Mouse (Mus musculus): ENCODE results near the gene Rin1.

DNA sequence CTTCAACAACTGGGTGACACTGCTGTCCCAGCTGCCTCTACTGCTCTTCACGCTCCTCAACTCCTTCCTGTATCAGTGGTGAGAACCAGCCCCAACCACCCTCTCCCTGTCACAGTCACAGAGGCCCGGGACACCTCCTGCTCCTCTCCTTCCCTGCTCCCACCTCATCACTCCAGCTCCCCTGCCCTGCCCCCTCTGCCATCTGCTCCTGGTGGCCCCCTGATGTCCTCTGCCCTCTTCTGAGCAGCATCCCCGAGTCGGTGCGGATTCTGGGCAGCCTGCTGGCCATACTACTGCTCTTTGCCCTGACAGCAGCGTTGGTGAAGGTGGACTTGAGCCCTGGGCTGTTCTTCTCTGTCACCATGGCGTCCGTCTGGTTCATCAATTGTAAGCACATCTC lies 24.2 kb upstream of the Rin1 start:
- TF ChIP-seq POLR2A (IDR thresholded peaks at IDR 0.05; ENCODE audit: extremely low read depth, insufficient read depth, low read length): no peak
- TF ChIP-seq CTCF (IDR thresholded peaks at IDR 0.05; ENCODE audit: extremely low read depth, insufficient read depth, low read length): no peak

All from cortical plate, adult 2 months (tissue).